8 mouse cellular contexts compared by ENCODE assay signal in genomic region chr17:79018422-79018821, GRCm38 (mm10). TPM values are rescaled to one million over a fixed set of nuclear protein-coding genes. Genes with fewer than 3 reads are reported as not detected.
DNase-seq lines count a peak whose midpoint lies in the region; ATAC-seq and TF ChIP-seq lines count a peak whose summit lies in the region.

No protein-coding gene starts in this region.

- no peak for DNase-seq in kidney, postnatal 0 days (ENCODE audit: low spot score)
- DNase-seq in kidney, postnatal 10 days, result no peak
- no peak for DNase-seq in midbrain, postnatal 0 days (ENCODE audit: low spot score)
- no peak for DNase-seq in thymus, postnatal 14 days
- no peak for DNase-seq in urinary bladder, postnatal 14 days (ENCODE audit: low spot score)
- no peak for DNase-seq in frontal cortex, postnatal 25 days (ENCODE audit: low spot score in 2 of 2)

- no peak overlapping the region for H3K9ac ChIP-seq in kidney, postnatal 0 days (ENCODE audit: low read depth, low read length)
- no peak overlapping the region for H3K9ac ChIP-seq in forebrain, embryonic 16.5 days (replicated peaks; ENCODE audit: low read depth, low read length)
- 0 out of 2 replicates have a peak overlapping the region, but pooled peaks have one; percentile 40 for H3K9ac ChIP-seq in limb, embryonic 12.5 days (replicated peaks)
- H3K9ac ChIP-seq in midbrain, postnatal 0 days (replicated peaks; ENCODE audit: low read length, poor library complexity, severe bottlenecking), result no peak overlapping the region

- peaks cover 12% of the 10 kb centered on the region; the same call in 1 of the 2 replicates for H3K4me1 ChIP-seq in kidney, postnatal 0 days (replicated peaks; ENCODE audit: insufficient read depth, low read length)
- peaks cover 20% of the 10 kb centered on the region for H3K4me1 ChIP-seq in forebrain, embryonic 16.5 days (replicated peaks; ENCODE audit: control insufficient read depth, insufficient read depth, low read length)
- peaks cover 27% of the 10 kb centered on the region for H3K4me1 ChIP-seq in limb, embryonic 12.5 days (replicated peaks)
- no peaks in the 10 kb centered on the region for H3K4me1 ChIP-seq in midbrain, postnatal 0 days (ENCODE audit: insufficient read depth, low read length)

- H3K4me2 ChIP-seq in kidney, postnatal 0 days (ENCODE audit: low read length), result peak overlapping the region; percentile 87
- H3K4me2 ChIP-seq in forebrain, embryonic 16.5 days (ENCODE audit: low read length), result peak overlapping the region; percentile 24
- peak overlapping the region; percentile 62 for H3K4me2 ChIP-seq in limb, embryonic 12.5 days
- peak overlapping the region; percentile 27 for H3K4me2 ChIP-seq in midbrain, postnatal 0 days (ENCODE audit: low read depth, low read length, poor library complexity, severe bottlenecking)

- ATAC-seq in kidney, postnatal 0 days (replicated peaks; ENCODE audit: low FRiP score, low read depth), result no peak
- ATAC-seq in forebrain, embryonic 16.5 days, result no peak
- ATAC-seq in limb, embryonic 12.5 days (ENCODE audit: insufficient number of reproducible peaks, insufficient read depth, low FRiP score, low TSS enrichment, low read depth), result no peak
- ATAC-seq in midbrain, postnatal 0 days (ENCODE audit: low FRiP score), result no peak

- H3K36me3 ChIP-seq in kidney, postnatal 0 days (ENCODE audit: insufficient read depth, low read length), result no peaks in the 10 kb centered on the region
- no peaks in the 10 kb centered on the region for H3K36me3 ChIP-seq in forebrain, embryonic 16.5 days (ENCODE audit: control insufficient read depth, insufficient read depth)
- no peaks in the 10 kb centered on the region; the same call in 1 of the 2 replicates for H3K36me3 ChIP-seq in limb, embryonic 12.5 days
- no peaks in the 10 kb centered on the region for H3K36me3 ChIP-seq in midbrain, postnatal 0 days (ENCODE audit: insufficient read depth, low read length)

- H3K4me3 ChIP-seq in kidney, postnatal 0 days (replicated peaks; ENCODE audit: low read depth, low read length), result 0 out of 2 replicates have a peak overlapping the region, but pooled peaks have one; percentile 7
- H3K4me3 ChIP-seq in forebrain, embryonic 16.5 days (replicated peaks; ENCODE audit: low read length), result peak overlapping the region; percentile 4; the same call in 1 of the 2 replicates
- peak overlapping the region; percentile 17; the same call in 1 of the 2 replicates for H3K4me3 ChIP-seq in limb, embryonic 12.5 days (replicated peaks)
- no peak overlapping the region for H3K4me3 ChIP-seq in midbrain, postnatal 0 days (ENCODE audit: low read depth, low read length)

- no peak overlapping the region; the same call in 1 of the 2 replicates for H3K27ac ChIP-seq in kidney, postnatal 0 days
- no peak overlapping the region for H3K27ac ChIP-seq in forebrain, embryonic 16.5 days (ENCODE audit: low read length)
- H3K27ac ChIP-seq in limb, embryonic 12.5 days, result no peak overlapping the region
- H3K27ac ChIP-seq in midbrain, postnatal 0 days (ENCODE audit: low read depth, low read length), result no peak overlapping the region

- H3K27me3 ChIP-seq in kidney, postnatal 0 days (ENCODE audit: insufficient read depth, low read length), result no peaks in the 10 kb centered on the region
- peaks cover 2% of the 10 kb centered on the region; the same call in 1 of the 2 replicates for H3K27me3 ChIP-seq in forebrain, embryonic 16.5 days (replicated peaks; ENCODE audit: control insufficient read depth, insufficient read depth, low read length)
- H3K27me3 ChIP-seq in limb, embryonic 12.5 days, result peaks cover 10% of the 10 kb centered on the region
- no peaks in the 10 kb centered on the region for H3K27me3 ChIP-seq in midbrain, postnatal 0 days (ENCODE audit: insufficient read depth, low read length)

- 38% methylated on average over 9 of the region's 9 CpGs for WGBS in kidney, postnatal 0 days
- 32% methylated on average over 9 of the region's 9 CpGs for WGBS in forebrain, embryonic 16.5 days
- 65% methylated on average over 9 of the region's 9 CpGs for WGBS in limb, embryonic 12.5 days
- WGBS in midbrain, postnatal 0 days, result 46% methylated on average over 9 of the region's 9 CpGs

- no peaks in the 10 kb centered on the region for H3K9me3 ChIP-seq in kidney, postnatal 0 days (replicated peaks; ENCODE audit: low read length)
- H3K9me3 ChIP-seq in forebrain, embryonic 16.5 days (ENCODE audit: control insufficient read depth, low read length), result no peaks in the 10 kb centered on the region
- no peaks in the 10 kb centered on the region for H3K9me3 ChIP-seq in limb, embryonic 12.5 days
- no peaks in the 10 kb centered on the region for H3K9me3 ChIP-seq in midbrain, postnatal 0 days (ENCODE audit: low read length)

- TF ChIP-seq CTCF in kidney, postnatal 0 days (IDR thresholded peaks at IDR 0.05; ENCODE audit: low read depth), result no peak
- TF ChIP-seq CTCF in midbrain, postnatal 0 days (IDR thresholded peaks at IDR 0.05), result no peak

RNA-seq across cellular contexts. Expression of gene Prkd3, which starts 2.2 kb away (rescaled TPM):
- 27.5 and 28.9 TPM in 2 replicates for polyA plus RNA-seq in kidney, postnatal 0 days (2015; fragmentation: Nextera tagmentation; extraction: Ambion mirVana)
- 27.0 and 36.6 TPM in 2 replicates for polyA plus RNA-seq in forebrain, embryonic 16.5 days (2015; fragmentation: Nextera tagmentation; extraction: Ambion mirVana)
- polyA plus RNA-seq in limb, embryonic 12.5 days (2016; fragmentation: Nextera tagmentation; extraction: Ambion mirVana), result 56.8 and 57.6 TPM in 2 replicates
- total RNA-seq in midbrain, postnatal 0 days (2014; rRNA removed), result 15.5 and 20.1 TPM in 2 replicates
- 4.9 and 5.9 TPM in 2 replicates for polyA plus RNA-seq in midbrain, postnatal 0 days (2015; fragmentation: Nextera tagmentation; extraction: Ambion mirVana)

RNA-seq across cellular contexts. Expression of gene Qpct, which starts 33.3 kb away (rescaled TPM):
- polyA plus RNA-seq in kidney, postnatal 0 days (2015; fragmentation: Nextera tagmentation; extraction: Ambion mirVana), result 6.0 and 6.7 TPM in 2 replicates
- 13.4 and 13.5 TPM in 2 replicates for polyA plus RNA-seq in forebrain, embryonic 16.5 days (2015; fragmentation: Nextera tagmentation; extraction: Ambion mirVana)
- polyA plus RNA-seq in limb, embryonic 12.5 days (2016; fragmentation: Nextera tagmentation; extraction: Ambion mirVana), result 2.6 and 3.1 TPM in 2 replicates
- 27.9 and 28.0 TPM in 2 replicates for total RNA-seq in midbrain, postnatal 0 days (2014; rRNA removed)
- 30.2 and 35.7 TPM in 2 replicates for polyA plus RNA-seq in midbrain, postnatal 0 days (2015; fragmentation: Nextera tagmentation; extraction: Ambion mirVana)

Comparison
In these comparisons a context has a peak if more than half of its experiments do, and no peak if none do; other contexts are left out.
1. H3K4me2 ChIP-seq: peak in every context shown above with its lines; median percentile 87 in kidney, postnatal 0 days; 62 in limb, embryonic 12.5 days; 27 in midbrain, postnatal 0 days; 24 in forebrain, embryonic 16.5 days.